Mouse (Mus musculus) testis, adult 2 months (tissue): ENCODE measurements at regions not wholly inside any gene's neighbourhood (a gene's known extent, or its start where the extent isn't known, plus 50 kb on each side); places are given as distances from the start of the nearest gene placed in this dataset.

Experiments used
- H3K27ac ChIP-seq: fragments of 200-500 bp; 2 replicates; pipeline ENCODE4 v1.5.1; 2012; ENCODE audit warnings: low read depth, low read length; ENCODE audit not compliant: control insufficient read depth, insufficient read depth
- H3K27me3 ChIP-seq: fragments of 200-500 bp; 2 replicates; pipeline ENCODE4 v1.6.1; 2012; ENCODE audit warnings: mild to moderate bottlenecking, low read length, moderate library complexity; ENCODE audit not compliant: control insufficient read depth, insufficient read depth
- H3K36me3 ChIP-seq: fragments of 200-500 bp; 2 replicates; pipeline ENCODE4 v1.6.1; 2012; ENCODE audit warnings: mild to moderate bottlenecking, low read length; ENCODE audit not compliant: control insufficient read depth, insufficient read depth
- H3K4me1 ChIP-seq: fragments of 200-500 bp; 2 replicates; pipeline ENCODE4 v1.6.1; 2012; ENCODE audit warnings: low read length; ENCODE audit not compliant: control insufficient read depth, insufficient read depth
- H3K4me3 ChIP-seq: fragments of 200-500 bp; 2 replicates; pipeline ENCODE4 v1.5.1; 2012; ENCODE audit warnings: low read depth, mild to moderate bottlenecking, low read length, moderate library complexity, mixed read lengths; ENCODE audit not compliant: control insufficient read depth
- CTCF ChIP-seq: fragments of 200-500 bp; IDR thresholded peaks from 2 replicates; pipeline ENCODE4 v1.5.1; 2012; ENCODE audit warnings: low read depth, mild to moderate bottlenecking, inconsistent platforms, low read length, moderate library complexity; ENCODE audit not compliant: control insufficient read depth, insufficient read depth, insufficient replicate concordance
- POLR2A ChIP-seq: fragments of 200-500 bp; IDR thresholded peaks from 2 replicates; pipeline ENCODE4 v1.6.1; 2012; ENCODE audit warnings: low read depth, mild to moderate bottlenecking, inconsistent platforms, low read length, moderate library complexity; ENCODE audit not compliant: control insufficient read depth

DNA sequence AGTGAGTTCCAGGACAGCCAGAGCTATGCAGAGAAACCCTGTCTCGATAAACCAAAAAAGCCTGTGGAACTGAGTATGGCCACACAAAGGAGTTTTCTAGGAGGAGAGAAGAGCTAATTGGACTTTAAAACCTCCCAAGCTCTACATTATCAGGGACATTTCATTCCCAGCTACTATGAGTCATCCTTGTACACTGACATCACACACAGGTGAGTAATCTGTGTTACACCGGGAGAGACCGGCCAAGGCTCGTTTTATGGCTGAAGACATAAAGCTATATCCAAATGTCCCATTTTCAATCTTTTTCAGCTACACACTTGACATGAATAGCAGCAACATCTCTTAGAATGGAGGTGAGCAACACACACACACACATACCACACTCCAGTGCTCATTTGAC, 229.5 kb downstream of the Ankrd16 start:
- H3K27me3 ChIP-seq, result no peaks in the 10 kb centered on the region
- H3K4me3 ChIP-seq, result no peak overlapping the region
- H3K36me3 ChIP-seq, result no peaks in the 10 kb centered on the region
- no peak overlapping the region for H3K27ac ChIP-seq
- peaks cover 2% of the 10 kb centered on the region; the same call in 1 of the 2 replicates for H3K4me1 ChIP-seq
- TF ChIP-seq CTCF (no peak), POLR2A (no peak)

DNA sequence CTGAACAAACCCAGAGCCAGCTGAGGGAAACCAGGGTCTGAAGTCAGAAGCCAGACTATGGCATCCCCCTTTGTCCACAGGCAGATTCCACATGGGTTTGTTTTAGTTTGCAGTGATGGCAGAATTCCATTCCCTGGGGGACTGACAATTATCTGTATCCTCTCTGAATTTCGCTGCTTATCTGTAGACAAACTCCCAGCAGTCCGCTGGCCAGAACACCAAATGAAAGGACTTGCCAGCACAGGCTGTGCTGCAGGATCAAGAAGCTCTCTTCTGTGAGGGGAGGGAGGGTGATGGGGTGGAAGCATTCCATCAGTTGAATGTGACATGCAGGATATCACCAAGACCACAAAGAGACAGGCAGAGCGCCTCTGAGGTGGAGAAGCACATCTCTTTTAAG, 233.8 kb downstream of the Ankrd16 start:
- Histone ChIP-seq H3K27me3 (no peaks in the 10 kb centered on the region), H3K4me1 (peaks cover 2% of the 10 kb centered on the region; the same call in 1 of the 2 replicates), H3K36me3 (no peaks in the 10 kb centered on the region), H3K27ac (no peak overlapping the region; the same call in 1 of the 2 replicates), H3K4me3 (no peak overlapping the region)
- TF ChIP-seq CTCF, result no peak
- TF ChIP-seq POLR2A, result no peak

DNA sequence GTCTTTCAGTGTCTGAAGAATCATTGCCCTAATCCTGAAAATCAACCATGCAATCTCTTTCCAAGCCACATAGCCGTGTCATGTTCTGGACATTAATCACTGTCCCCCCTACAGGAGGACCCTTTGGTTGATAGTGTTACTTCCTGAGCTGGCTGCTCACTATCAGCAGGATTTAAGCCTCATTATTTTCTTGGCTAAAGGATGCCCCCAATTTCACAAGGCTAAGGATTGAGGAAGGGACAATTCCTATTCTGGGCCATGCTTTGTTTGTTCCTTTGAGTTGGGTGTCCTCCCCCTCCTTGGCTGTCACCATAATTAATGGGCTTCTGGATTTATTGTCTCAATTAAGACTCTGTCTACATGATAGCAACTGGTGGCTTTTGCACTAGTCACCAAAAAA, 241.9 kb downstream of the Ankrd16 start:
- Histone ChIP-seq H3K36me3 (no peaks in the 10 kb centered on the region), H3K4me1 (no peaks in the 10 kb centered on the region), H3K4me3 (no peak overlapping the region), H3K27me3 (no peaks in the 10 kb centered on the region), H3K27ac (no peak overlapping the region)
- no peak for TF ChIP-seq CTCF
- no peak for TF ChIP-seq POLR2A

DNA sequence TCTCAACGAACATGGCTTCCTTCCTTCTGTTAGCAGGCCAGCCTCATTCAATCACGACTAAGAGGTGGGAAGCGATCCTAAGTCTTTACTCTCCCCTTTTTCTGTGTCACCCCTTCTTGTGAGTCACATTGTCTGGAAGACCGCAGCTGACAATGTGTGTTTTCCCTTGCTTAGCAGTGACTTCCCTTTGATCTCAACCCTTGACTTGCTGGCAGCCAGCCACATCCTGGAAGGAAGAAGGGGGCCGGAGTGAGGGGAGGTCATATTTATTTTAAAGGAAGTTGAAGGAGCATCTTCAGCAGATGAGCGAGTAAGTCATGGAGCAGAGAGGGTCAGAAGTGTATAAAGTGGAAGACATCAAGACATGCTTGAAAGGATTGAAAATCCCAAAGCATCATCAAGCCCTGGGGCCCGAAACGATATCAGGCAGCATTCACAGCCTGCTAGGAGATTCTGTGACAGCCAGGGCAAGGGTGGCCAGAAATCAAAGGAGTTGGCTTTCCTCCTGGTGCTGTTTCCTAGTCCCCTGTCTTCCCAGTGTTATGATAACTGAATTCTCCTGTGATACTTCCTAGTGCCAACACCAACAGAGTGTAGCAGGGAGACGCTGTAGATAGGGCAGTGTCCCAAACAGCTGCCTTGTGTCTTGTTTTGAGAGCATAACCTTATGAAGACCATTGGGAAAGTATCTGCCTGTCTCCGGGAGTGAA, 245.9 kb downstream of the Ankrd16 start:
- no peaks in the 10 kb centered on the region for H3K27me3 ChIP-seq
- H3K36me3 ChIP-seq, result no peaks in the 10 kb centered on the region
- H3K4me1 ChIP-seq, result no peaks in the 10 kb centered on the region
- no peak for TF ChIP-seq CTCF
- no peak for TF ChIP-seq POLR2A
- no peak overlapping the region for H3K27ac ChIP-seq
- H3K4me3 ChIP-seq, result no peak overlapping the region

DNA sequence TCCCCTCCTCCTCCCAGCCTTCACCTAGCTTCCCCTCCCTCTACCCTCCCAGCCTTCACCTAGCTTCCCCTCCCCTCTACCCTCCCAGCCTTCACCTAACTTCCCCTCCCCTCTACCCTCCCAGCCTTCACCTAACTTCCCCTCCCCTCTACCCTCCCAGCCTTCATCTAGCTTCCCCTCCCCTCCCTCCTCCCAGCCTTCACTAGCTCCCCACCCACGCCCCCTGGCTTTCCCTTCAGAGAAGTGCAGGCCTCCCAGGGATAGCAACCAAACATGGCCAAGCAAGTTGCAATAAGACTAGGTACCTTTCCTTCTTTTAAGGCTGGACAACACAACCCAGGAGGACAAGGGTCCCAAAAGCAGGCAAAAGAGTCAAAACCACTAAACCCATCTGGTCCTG, 248.5 kb downstream of the Ankrd16 start:
- Histone ChIP-seq H3K4me3 (no peak overlapping the region), H3K27ac (no peak overlapping the region), H3K27me3 (no peaks in the 10 kb centered on the region), H3K4me1 (no peaks in the 10 kb centered on the region), H3K36me3 (no peaks in the 10 kb centered on the region)
- TF ChIP-seq CTCF (no peak), POLR2A (no peak)

DNA sequence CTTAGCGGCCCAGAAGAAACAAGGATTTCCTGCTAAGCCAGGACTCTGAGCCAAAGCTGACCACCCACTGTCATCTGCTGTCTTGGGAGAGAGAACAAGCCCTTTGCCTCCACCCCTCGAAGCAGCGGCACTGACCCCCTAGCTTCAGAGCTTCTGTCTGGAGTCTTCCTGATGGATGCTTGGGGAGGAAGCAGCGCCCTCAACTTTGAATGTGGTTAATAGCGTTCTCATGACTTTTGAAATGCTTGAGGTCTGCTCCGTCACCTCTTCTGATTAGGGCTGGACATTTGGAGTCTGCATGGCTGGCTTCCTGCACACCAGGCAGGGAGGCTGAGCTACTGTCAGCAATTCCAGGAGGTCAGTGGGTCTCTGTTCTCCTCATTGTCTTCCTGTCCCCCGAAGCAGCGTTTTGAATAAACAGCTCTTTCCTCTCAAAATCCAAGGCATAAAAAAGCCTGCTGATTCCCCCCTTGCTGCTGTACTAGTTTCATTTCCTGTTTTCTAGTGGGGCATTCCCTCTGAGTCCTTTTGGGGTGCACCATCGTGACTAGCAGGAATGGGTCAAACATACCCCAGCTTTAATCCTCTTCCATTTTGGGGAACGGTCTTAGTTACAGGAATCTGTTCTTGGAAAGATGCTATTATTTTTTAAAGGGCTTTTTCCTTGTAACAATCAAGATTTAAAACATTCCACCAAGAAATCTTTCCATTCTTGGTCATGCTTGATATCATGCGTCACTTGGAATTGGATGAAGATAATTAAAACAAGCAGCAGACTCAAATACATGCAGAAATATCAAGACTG, 256.0 kb downstream of the Ankrd16 start:
- Histone ChIP-seq H3K4me3 (no peak overlapping the region), H3K36me3 (no peaks in the 10 kb centered on the region), H3K4me1 (no peaks in the 10 kb centered on the region; the same call in 1 of the 2 replicates), H3K27ac (no peak overlapping the region), H3K27me3 (no peaks in the 10 kb centered on the region)
- no peak for TF ChIP-seq CTCF
- no peak for TF ChIP-seq POLR2A

DNA sequence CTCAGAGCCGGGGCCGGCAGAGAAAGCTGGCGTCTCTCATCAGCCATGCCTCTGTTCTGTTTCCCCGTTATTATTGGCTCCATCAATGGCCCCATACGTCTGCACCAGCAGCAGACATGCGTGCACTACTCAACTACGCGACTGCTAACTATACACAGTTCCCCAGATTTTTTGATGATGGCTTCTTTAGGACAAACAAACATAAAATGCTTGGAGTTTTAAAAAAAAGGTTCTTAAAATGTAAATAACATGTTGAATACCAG, 256.6 kb downstream of the Ankrd16 start:
- Histone ChIP-seq H3K27me3 (no peaks in the 10 kb centered on the region), H3K27ac (no peak overlapping the region), H3K4me3 (no peak overlapping the region), H3K36me3 (no peaks in the 10 kb centered on the region), H3K4me1 (no peaks in the 10 kb centered on the region; the same call in 1 of the 2 replicates)
- TF ChIP-seq POLR2A, result no peak
- TF ChIP-seq CTCF, result no peak
